Mouse (Mus musculus): ENCODE measurements around the gene Steap3.

DNA sequence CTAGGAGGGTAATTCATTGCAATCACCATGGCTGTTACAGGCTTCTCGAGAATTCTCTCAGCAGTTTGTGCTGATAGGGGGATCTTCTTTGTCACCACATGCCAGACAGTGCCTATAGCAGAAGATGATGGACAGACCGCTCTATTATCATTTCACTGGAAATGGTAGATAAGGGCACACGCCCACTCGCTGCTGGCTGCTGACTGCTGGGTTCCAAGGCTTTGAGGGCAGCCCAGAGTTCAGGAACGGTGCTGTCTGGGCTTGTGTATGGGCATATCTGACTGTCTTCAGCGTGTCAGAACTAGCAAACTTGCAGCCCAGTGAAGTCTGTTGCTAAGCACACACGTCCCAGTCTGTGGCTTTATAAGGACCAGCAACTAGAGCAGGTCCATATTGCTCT lies 13.3 kb downstream of the Steap3 start:
- no peak for TF ChIP-seq POLR2A (IDR thresholded peaks at IDR 0.05; ENCODE audit: borderline replicate concordance, extremely low read depth, low read depth, low read length)
- TF ChIP-seq CTCF (IDR thresholded peaks at IDR 0.05; ENCODE audit: insufficient read depth, low read length): no peak

All from lung, adult 2 months (tissue).